Mouse (Mus musculus) granulocyte monocyte progenitor cell, adult 5-6 weeks (primary cell): ENCODE results near the gene Ash1l. TPM values are rescaled to one million over a fixed set of nuclear protein-coding genes. Genes with fewer than 3 reads are reported as not detected.

ENCODE experiments used
- total RNA-seq, 2 experiments: library from RNA; stranded (forward) in 1 of 2; stranded (reverse) in 1 of 2; fragments of 200-712, 200-1000 nt in 1 of 2; fragments of >200 nt in 1 of 2; fragmentation: Nextera tagmentation in 1 of 2; gene quantifications; 2 replicates each; pipeline ENCODE4 v1.2.3; 2014 to 2017

Gene Ash1l
- total RNA-seq, 2 experiments from 2014 or later: 17.0 to 37.7 TPM

Other genes starting within 250 kb of the Ash1l start
- 17.5 and 20.5 TPM in 2 replicates for gene Rit1, start 233.8 kb upstream of the Ash1l start, total RNA-seq (2014; fragmentation: Nextera tagmentation)
- 20.0 and 26.5 TPM in 2 replicates for gene Rit1, start 233.8 kb upstream of the Ash1l start, total RNA-seq (2017)
- gene Syt11, start 175.5 kb upstream of the Ash1l start, total RNA-seq (2014; fragmentation: Nextera tagmentation): 0.19 and 0.62 TPM in 2 replicates
- 0.65 and 1.1 TPM in 2 replicates for gene Syt11, start 175.5 kb upstream of the Ash1l start, total RNA-seq (2017)
- gene Gon4l, start 115.4 kb upstream of the Ash1l start, total RNA-seq (2014; fragmentation: Nextera tagmentation): 34.9 and 45.3 TPM in 2 replicates
- gene Gon4l, start 115.4 kb upstream of the Ash1l start, total RNA-seq (2017): 22.8 and 29.2 TPM in 2 replicates
- gene Msto1, start 36.6 kb upstream of the Ash1l start, total RNA-seq (2014; fragmentation: Nextera tagmentation): 19.9 and 25.5 TPM in 2 replicates
- gene Msto1, start 36.6 kb upstream of the Ash1l start, total RNA-seq (2017): 27.6 and 29.4 TPM in 2 replicates
- 86.8 and 108 TPM in 2 replicates for gene Dap3, start 559 bp downstream of the Ash1l start, total RNA-seq (2014; fragmentation: Nextera tagmentation)
- 83.9 and 89.5 TPM in 2 replicates for gene Dap3, start 559 bp downstream of the Ash1l start, total RNA-seq (2017)
- gene Rusc1, start 142.7 kb downstream of the Ash1l start, total RNA-seq (2014; fragmentation: Nextera tagmentation): 34.0 and 34.2 TPM in 2 replicates
- 11.4 and 19.3 TPM in 2 replicates for gene Rusc1, start 142.7 kb downstream of the Ash1l start, total RNA-seq (2017)
- not detected in 2 replicates for gene Gm43738, start 150.5 kb downstream of the Ash1l start, total RNA-seq (2014; fragmentation: Nextera tagmentation)
- gene Gm43738, start 150.5 kb downstream of the Ash1l start, total RNA-seq (2017): not detected in 2 replicates
- gene Fdps, start 151.3 kb downstream of the Ash1l start, total RNA-seq (2014; fragmentation: Nextera tagmentation): 161 and 178 TPM in 2 replicates
- gene Fdps, start 151.3 kb downstream of the Ash1l start, total RNA-seq (2017): 198 and 245 TPM in 2 replicates
- 0.32 TPM in 1 of 2 replicates, not detected in the other for gene Pklr, start 185.5 kb downstream of the Ash1l start, total RNA-seq (2014; fragmentation: Nextera tagmentation)
- 0.26 and 0.43 TPM in 2 replicates for gene Pklr, start 185.5 kb downstream of the Ash1l start, total RNA-seq (2017)
- 0.77 TPM in 1 of 2 replicates, not detected in the other for gene Hcn3, start 209.6 kb downstream of the Ash1l start, total RNA-seq (2014; fragmentation: Nextera tagmentation)
- 0.56 and 0.82 TPM in 2 replicates for gene Hcn3, start 209.6 kb downstream of the Ash1l start, total RNA-seq (2017)
- 74.6 and 80.2 TPM in 2 replicates for gene Clk2, start 214.2 kb downstream of the Ash1l start, total RNA-seq (2014; fragmentation: Nextera tagmentation)
- gene Clk2, start 214.2 kb downstream of the Ash1l start, total RNA-seq (2017): 51.8 and 67.1 TPM in 2 replicates
- 59.6 and 99.0 TPM in 2 replicates for gene Scamp3, start 226.9 kb downstream of the Ash1l start, total RNA-seq (2014; fragmentation: Nextera tagmentation)
- gene Scamp3, start 226.9 kb downstream of the Ash1l start, total RNA-seq (2017): 32.9 and 37.2 TPM in 2 replicates
- 23.9 and 27.2 TPM in 2 replicates for gene Fam189b, start 232.5 kb downstream of the Ash1l start, total RNA-seq (2014; fragmentation: Nextera tagmentation)
- 2.5 and 2.9 TPM in 2 replicates for gene Fam189b, start 232.5 kb downstream of the Ash1l start, total RNA-seq (2017)